Mouse (Mus musculus): ENCODE measurements around the gene Cog6. TPM values are rescaled to one million over a fixed set of nuclear protein-coding genes. Genes with fewer than 3 reads are reported as not detected.

The Cog6 gene
- total and polyA plus RNA-seq, 3 experiments: 9.2 to 31.9 (median 31.2) TPM

- DNase-seq: no peak
These were observed 15.4 kb upstream of the Cog6 start for GRCm38 (mm10) chr3:53032432-53032831.

- DNase-seq: no peak
These were observed 14.5 kb upstream of the Cog6 start for GRCm38 (mm10) chr3:53031586-53031985.

GRCm38 (mm10) chr3:53029046-53029445, 12.0 kb upstream of the Cog6 start:
- peak; percentile 60 for DNase-seq

DNA sequence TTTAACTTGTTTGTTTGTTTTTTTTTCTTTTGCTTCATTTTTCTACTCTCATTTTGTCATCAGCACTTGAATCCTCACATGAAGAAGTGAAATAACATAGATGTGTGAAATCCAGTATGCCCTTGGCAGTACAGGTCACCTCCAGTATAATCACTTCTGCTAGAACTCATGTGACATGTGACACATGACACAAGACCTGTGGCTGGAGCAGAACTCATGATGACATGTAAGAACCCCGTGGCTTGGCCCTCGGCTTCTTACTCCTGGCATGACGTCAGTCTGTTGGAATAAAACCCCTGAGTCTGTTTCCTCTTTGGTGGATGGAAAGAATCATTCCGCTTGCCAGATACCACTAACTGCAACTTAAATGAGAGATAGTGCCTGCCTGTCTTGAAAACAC, 10.3 kb upstream of the Cog6 start:
- DNase-seq: no peak

DNA sequence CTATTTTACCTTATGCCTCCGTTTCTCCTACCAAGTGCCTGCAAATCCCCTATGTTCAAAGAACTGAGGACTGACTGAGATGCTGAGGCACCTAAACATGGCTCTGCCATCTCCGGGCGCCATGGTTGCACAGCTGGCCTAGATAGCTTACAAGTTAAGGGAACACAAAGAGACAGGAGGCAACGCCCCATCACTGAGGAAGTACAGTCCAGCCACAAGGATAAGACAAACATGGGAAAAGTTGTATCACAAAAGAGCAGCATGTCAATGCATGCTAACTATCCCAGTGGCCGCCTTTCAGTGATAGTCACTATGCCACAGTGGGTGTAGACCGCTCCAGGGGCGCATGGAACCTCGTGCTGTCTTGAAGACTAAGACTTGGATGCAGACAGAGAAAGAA, 9.6 kb downstream of the Cog6 start:
- DNase-seq: no peak

GRCm38 (mm10) chr3:53004406-53005114, 12.5 kb downstream of the Cog6 start:
- DNase-seq: peak; percentile 26

- DNase-seq: no peak
These were observed 15.0 kb downstream of the Cog6 start for GRCm38 (mm10) chr3:53002076-53002475.

DNA sequence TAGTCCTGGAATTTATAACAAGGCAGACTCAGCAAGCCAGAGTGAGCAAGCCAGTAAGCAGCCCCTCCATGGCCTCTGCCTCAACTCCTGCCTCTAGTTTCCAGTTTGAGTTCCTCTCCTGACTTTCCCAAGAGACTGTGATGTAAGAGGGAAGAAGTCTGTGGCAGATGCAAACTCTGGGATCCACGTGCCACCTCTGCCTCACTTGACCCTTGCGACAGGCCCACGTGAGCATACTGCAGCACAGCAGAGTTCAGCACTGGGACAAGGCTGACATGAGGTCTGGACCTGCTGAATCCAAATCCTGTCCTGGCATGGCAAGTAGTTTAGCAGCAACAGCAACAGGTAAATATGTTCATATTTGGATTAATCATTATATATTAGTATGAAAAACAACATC, 17.0 kb downstream of the Cog6 start:
- peak; percentile 31 for DNase-seq

DNA sequence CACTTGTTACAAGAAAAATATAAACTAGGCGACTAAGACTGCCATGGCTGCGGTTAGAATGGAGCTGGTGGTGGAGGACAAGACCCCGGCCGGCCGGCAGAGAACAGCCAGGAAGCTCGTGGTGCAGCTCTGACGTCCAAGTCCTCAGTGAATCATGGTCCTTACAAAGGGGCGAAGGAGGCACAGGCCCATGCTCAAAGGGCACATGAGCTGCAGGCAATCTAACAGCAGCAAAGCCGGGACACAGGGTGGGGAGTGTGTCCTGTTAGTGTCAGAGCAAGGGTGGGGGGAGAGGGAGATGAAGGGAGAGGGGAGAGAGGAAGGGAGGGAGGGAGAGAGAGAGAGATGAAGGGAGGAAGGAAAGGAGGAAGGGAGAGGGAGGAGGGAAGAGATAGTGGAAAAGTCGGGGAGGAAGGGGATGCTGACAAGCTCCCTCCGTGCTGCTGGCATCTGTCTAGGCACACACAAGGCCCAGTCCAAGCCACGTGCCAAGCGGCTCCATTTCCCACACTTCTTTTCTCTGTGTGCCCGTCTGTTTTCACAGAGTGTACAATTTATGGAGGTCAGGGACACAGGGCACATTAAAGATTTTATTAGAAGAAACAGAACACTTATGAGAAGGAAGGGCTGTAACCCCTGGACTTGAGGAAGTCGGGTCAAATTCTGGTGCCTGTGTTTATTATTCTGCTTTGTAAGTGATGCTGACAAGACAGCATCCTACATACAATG, 17.9 kb downstream of the Cog6 start:
- DNase-seq: no peak

- no peak for DNase-seq
These were observed 19.7 kb downstream of the Cog6 start for GRCm38 (mm10) chr3:52997381-52997780.

- no peak for DNase-seq
These were observed 20.4 kb downstream of the Cog6 start for GRCm38 (mm10) chr3:52996635-52997034.

DNA sequence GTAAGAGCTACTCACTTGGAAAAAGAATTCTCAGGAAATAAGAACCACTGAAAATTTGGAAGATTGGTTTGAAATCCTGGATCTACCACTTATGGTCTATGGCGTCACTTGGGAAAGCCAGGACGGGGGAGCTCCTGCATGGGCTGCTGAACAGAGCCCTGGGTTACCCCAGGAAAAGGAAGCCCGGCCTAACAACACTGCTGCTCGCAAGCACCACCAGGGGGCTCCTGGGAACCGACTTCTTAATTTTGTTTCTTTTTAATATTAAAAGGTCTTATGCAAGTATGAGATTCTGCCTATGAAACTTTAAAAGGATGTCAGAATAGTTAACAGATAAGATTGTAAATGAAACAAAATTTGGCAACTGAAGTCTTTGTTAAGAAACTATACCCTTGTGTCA, 22.4 kb downstream of the Cog6 start:
- no peak for DNase-seq

GRCm38 (mm10) chr3:52993296-52993695, 23.7 kb downstream of the Cog6 start:
- no peak for DNase-seq

DNA sequence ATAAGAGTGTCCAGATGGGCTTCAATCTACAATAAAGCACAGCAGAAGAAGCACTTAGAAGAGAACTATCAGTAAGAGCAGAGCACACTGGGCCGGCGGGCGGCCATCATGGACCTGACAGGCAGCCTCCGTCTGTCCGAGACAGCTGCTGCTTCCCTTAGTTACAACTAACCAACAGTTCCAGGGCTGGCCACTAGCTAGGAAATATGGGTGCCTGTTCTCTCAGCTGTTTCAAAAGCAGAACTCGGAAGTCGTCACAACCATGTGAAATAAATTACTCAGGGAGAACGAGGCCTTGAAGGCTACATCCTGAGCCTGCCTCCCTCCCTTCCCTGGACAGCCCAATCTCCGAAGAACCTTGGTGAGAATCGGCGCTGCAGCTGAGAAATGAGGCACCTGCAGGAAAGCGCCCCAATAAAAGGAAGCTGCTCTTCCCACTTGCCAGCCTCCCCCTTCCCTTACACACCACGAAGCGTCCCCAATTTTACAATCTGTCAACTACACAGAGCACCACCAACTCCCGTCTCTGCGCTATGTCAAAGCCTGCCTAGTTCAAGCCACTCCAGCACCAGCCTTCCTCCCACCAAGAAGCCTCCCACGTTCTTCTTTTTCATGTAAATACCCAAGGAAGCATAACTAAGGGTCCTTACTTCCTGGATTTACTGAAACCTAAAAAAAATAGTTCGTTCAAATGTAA, 26.8 kb downstream of the Cog6 start:
- DNase-seq: no peak

- DNase-seq: peak; percentile 49
These were observed 31.5 kb downstream of the Cog6 start for GRCm38 (mm10) chr3:52985508-52985941.

DNA sequence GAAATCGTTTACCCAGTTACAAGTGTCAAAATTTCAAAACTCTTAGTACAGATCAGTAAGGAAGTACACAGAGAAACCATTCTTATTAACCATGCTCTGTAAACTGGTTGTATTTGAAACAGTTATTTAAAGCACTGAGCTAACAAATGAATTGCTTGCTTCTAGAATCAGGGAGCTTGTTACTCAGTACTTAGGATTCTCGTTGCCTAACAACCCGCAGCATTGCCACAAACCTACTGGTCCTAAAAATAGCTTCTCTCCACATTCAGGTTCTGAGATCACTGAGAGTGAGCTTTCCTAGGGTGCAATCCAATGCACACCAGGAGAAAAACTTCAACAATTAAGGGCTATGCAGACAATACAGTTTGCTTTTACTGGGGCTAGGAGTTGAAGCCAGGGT, 33.3 kb downstream of the Cog6 start:
- DNase-seq: no peak

DNA sequence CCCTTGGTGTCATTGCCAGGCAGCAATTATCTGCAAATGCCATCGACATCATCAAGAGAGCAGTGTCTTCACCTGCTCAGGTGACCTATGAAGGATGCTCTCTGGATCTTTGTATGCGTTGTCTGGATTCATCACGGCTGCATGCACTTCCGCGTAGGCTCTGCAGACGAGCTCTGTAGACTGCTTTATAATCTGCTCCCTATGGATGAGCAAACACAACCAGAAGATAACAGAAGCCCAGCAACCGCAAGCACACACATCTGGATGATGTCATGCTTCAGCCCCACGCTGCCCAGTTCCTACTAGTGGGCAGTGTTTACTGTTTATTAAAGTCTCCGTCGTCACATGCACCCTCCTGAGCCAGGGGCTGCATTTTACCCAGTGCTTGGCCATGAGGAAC, 34.0 kb downstream of the Cog6 start:
- DNase-seq: no peak

DNA sequence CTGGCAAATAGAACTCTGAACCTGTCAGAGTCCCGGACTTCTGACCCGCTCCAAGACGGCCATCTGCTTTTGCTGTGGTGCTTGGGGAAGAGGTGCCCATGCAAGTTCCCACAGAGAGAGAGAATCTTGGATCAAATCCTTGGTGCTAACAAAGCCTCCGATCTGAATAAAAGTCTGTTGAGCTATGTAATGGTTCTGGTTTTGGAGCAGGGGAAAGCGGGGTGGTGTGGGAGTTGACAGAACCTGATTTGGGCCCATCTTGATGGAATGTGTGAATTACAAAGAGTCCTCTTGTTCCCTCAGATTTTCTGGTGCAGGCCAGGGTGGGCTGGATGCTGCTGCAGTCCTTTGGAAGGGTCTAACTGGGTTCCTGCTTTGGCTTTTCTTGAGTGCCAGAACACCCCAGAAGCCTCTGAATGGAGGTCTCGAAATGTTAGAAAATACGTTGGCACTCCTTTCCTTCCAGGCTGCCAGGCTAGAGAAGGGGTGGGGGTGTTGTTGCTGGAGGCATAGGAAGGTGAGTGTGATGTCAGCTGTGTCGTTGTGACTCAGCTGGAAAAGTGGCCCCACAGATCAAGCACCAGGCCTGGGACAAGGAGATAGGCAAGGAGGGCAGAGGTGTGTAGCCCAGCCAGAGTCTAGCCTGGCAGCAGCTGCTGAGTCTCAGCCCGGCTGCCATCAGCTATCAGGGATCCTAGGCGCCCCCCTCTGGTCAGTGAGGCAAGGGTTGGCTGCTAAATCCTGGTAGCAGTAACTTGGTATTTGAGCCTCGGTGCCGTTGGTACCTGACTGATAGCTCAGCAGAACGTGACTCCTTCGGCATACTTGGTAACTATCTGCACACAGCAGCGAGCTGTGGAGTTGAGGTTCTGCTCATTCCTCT, 42.1 kb downstream of the Cog6 start:
- peak; percentile 74 for DNase-seq

- no peak for DNase-seq
These were observed 44.1 kb downstream of the Cog6 start for GRCm38 (mm10) chr3:52972916-52973315.

GRCm38 (mm10) chr3:52967046-52967445, 50.0 kb downstream of the Cog6 start:
- DNase-seq: no peak

DNA sequence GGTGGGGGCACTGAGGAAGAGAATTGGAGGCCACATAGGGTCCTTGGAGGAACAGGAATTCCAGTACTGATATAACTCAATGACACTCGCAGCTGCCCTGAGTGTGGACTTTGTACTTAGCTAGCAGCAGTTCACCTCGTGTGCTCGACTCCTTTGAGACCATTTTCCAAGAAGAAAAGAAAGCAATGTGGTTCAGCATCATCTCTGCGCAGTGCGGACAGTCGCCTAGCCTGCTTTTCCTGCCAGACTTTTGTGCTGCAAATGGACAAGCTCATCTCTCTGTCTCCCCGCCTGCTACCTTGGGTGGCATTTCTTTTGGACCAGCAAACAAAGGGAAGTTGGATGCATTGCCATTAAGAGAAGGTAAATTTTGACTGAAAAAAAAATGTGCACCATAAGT, 52.8 kb downstream of the Cog6 start:
- DNase-seq: no peak

DNA sequence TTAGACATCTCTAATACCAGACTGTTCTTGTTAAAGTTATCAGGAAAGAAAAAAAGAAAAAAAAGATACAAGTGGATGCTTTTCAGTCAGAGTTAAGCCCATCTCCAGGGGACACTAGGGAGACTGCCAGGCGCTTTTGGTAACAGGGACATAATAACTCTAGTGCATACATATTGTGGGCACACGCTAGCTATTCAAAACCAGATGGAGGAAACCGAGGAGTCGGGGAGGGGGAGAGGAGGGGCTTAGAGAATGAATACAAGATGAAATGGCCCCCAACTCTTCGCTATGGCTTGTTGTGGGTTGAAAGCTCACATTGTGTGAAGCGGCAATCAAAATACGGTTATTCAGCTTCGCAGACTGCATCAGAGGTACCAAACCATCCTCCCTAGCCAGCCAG, 53.6 kb downstream of the Cog6 start:
- DNase-seq: no peak
